Mouse (Mus musculus) retina, postnatal 1 day (tissue): ENCODE data around the gene Avpi1.

Source experiments
- DNase-seq: peaks from one replicate; pipeline ENCODE4 v3.0.0-alpha.2; 2012

The Avpi1 gene

DNA sequence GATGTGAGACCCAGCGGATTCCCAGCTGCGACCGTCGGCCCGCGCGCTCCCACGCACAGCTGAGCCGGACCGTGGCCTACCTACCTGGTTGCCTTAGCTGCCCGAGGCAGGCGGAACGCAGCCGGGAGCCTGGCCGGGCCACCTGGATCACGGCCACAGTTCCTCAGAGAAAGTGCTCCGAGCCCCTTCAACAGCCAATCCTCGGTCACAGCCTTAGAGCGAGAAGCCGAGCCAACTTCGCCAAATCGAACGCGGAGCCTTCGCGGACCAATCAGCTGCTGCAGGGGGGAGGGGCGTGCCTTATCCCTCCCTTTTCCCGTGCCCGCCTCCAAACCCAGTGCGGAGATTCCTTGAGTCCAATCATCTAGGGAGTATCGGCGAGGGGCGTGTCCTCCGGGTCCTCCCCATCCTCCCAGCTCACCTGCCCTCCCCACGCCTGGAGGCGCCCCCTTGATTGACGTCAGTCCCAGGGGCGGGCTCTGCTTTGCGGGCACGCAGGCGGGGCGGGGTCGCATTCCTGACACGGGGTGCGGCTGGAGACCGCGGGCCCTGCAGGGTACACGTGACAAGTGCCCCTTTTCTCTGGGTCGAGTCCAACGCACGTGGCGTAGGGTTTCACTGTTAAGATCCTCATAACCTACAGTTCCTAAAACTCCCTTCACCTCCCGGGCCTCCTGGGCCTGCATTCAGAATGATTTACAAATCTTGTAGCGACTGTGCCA is at the start of gene Avpi1:
Avpi1 (minus strand) TSS at position 273 of the 722 bp plus-strand sequence.
- DNase-seq = peak; percentile 98

GRCm38 (mm10) chr19:42177461-42177860 is 48.6 kb upstream of the Avpi1 start:
- no peak for DNase-seq

DNA sequence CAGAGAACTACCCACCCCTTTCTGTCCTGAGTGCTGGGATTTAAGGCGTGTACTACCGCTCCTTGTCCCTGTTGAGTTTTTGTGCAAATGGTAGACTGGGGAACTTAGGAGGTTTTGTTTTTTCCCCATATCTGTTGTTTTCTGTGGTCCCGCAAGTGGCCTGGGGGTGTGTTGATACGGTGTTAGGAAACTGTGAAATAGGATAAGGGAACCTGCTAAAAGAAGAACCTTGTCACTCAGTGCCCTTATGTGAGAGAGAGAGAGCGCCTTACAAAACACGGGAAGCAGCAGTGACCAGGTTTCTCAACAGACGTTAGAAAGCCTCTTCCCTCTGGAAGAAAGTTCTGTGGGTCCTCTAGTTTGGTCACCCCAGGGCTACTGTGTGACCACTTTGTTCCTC is 48.0 kb upstream of the Avpi1 start:
- no peak for DNase-seq

DNA sequence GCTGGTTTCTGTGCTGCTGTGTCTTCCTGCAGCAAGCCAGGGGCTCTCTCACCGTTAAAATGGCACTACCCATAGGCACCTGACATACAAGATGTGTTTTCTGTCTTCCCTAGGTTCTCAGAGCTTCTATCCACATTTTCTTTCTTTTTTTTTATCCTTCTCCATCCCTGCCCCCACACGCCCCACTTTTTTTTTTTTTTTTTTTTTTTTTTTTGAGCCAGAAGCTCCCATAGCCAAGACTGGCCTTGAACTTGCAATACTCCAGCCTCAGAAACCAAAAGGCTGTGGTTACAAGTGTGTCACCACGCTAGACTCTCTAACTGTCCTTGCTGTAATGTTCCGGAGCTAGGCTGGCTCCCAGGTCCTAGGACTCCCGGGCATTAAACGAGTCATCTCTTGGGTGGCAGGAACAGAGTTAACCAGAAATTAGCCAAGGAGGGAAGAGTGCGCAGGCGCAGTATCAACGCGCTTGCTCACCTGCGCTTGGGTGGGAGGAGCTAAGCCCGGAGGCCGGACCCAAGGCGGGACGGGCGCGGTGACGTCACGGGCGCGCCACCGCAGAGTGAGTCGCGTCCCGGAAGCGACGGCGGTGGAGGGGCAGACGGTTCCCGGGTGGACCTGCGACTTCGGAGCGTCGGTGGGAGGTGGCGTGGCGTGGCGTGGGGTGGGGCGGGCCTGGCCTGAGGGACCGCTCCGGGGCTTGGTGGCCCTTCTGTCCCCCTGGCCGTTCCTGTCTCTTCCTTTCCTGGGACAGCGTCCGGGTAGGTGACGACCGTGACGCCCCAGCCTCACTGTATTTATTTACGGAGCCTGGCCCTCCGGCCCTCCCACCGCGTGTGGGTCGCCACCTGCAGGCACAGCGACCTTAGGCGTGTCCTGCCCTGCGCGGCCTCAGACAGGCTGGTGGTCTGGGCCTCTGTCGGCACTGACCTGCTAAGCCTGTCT is 41.4 kb upstream of the Avpi1 start:
- DNase-seq = peak; percentile 94

GRCm38 (mm10) chr19:42169322-42169975 is 40.6 kb upstream of the Avpi1 start:
- no peak for DNase-seq

- DNase-seq = no peak
Observed at GRCm38 (mm10) chr19:42167489-42167888, 38.6 kb upstream of the Avpi1 start.

DNA sequence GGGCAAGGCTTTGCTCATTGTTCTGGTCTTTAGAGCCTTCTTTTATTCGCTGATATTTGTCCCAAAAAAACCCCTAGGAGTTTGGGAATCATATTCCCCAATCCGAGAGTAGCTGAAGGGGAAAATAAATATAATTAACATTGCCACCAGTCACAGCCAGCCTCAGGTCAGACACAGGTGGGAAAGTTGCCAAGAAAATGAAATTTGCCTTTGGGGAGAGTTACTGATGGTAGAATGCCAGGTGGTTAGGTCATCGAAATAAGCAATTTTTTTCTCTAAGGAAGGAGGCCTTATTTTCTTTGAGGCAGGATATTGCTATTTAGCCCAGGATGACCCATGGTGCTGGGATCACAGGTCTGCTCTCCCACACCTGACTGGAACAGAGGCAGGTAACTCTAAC is 37.9 kb upstream of the Avpi1 start:
- no peak for DNase-seq

GRCm38 (mm10) chr19:42166130-42166529 is 37.3 kb upstream of the Avpi1 start:
- peak; percentile 84 for DNase-seq

DNA sequence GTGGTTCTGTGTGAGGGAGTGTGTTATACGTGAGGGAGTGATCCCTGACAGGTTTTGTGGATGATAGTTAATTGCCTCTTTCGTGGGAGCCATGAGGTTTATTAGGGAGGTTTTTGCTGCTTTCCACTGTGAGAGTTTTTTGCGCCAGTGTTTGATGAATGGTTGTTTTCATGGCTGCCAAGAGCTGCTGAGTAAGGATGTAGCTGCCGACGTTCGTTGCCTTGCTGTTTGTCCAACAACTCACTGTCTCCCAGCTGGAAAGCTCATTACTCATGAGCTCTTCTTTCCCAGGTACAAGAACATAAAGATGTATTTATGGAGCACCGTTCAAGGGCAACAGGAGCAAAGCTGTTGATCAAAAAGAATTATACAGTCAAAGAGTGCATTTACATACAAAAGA is 35.3 kb upstream of the Avpi1 start:
- no peak for DNase-seq

DNA sequence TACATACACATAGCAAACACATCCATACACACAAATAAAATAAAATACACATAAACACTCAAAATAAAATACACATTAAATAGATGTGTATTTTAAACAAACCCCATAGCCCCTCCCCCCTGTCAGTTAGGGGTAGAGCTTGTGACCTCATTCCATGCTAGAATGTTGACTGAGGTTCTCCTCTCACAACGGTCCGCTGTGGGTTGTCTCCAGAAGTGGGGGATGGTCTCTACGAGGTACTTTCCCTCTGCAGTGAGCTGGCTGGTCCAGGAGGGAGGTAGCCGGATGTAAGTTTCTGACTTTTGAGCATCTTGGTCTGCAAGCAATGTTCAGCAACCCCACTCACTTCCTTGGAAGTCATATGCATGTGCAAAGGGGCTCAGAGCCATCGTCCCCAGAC is 34.9 kb upstream of the Avpi1 start, which contains the start of gene Zfyve27:
Zfyve27 (plus strand) TSS at position 188 of the 400 bp plus-strand sequence.
- DNase-seq = no peak

GRCm38 (mm10) chr19:42158246-42159017 is 29.6 kb upstream of the Avpi1 start:
- DNase-seq = no peak

GRCm38 (mm10) chr19:42157493-42158237 is 28.8 kb upstream of the Avpi1 start:
- no peak for DNase-seq

DNA sequence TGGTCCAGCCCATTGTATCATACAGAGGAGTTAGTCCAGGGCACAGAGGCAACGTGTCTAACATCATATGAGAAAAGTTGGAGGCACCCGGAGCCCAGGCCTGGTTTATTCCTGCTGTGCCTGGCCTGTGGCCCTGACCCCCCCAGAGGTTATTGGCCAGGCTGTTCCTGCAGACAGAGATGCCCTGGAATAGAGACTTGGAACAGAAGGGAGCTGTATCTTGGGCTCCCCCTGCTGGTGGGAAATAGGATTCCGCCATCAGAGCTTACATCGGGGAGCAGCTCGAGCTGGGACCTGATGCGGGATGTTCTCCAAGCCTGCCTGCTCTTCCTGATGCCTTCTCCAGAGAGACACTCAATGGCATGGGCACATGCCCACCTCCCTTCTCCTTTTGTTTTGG is 23.1 kb upstream of the Avpi1 start:
- DNase-seq = peak; percentile 91

DNA sequence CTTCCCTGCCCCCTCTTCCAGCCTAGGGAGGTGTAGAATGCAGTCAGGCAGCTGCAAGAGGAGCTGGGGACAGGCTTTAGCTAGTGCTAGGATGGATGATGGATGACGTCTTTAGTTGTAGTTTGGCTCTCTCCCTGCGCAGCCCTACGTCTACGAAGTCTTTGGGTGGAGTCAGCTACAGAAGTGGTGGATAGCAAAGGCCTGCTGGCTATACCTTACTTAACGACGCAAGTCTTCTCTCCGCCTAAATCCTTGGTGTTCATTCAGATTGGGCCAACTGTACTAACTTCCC is 19.7 kb upstream of the Avpi1 start:
- DNase-seq = no peak

DNA sequence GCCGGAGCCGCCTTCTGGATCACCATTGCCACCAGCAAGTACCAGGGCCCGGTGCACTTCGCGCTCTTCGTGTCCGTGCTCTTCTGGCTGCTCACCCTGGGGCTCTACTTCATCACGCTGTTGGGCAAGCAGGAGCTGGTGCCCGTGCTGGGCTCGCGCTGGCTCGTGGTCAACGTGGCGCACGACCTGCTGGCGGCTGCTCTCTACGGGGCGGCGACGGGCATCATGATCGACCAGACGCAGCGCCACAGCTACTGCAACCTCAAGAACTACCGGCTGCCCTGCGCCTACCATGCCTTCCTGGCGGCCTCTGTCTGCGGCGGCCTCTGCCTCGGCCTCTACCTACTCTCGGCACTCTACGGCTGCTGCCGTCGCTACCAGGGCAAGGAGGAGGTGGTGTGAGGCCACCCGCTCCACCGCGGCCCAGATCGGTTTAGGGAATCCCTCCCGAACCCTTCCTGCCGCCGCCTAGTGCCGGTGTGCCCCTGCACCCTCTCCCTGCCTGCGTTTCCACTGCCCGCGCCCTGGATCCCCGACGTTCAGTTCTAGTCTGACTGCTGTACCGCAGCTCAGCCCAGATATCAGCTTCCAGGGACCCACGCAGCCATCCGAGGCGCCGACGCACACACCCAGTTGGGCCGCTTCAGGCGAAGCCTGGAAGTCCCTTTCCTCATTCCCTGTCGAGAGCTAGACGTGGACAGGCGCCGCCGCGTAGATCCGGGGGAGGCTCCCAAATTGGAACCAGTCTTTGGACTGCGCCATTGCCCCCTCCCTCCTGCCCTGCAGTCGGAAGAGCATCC is 19.1 kb upstream of the Avpi1 start:
- DNase-seq = peak; percentile 44

- DNase-seq = peak; percentile 65
Observed at GRCm38 (mm10) chr19:42147170-42147768, 18.4 kb upstream of the Avpi1 start, which contains the start of gene Marveld1. Gene Marveld1 (plus strand): TSS chr19:42147400.

- DNase-seq = no peak
Observed at GRCm38 (mm10) chr19:42146276-42147010, 17.6 kb upstream of the Avpi1 start.

- no peak for DNase-seq
Observed at GRCm38 (mm10) chr19:42145731-42146130, 16.9 kb upstream of the Avpi1 start.

- DNase-seq = no peak
Observed at GRCm38 (mm10) chr19:42145210-42145609, 16.4 kb upstream of the Avpi1 start.
